Mouse (Mus musculus) hindbrain, embryonic 13.5 days (tissue): Measurements from ENCODE around the gene Rab30. TPM values are rescaled to one million over a fixed set of nuclear protein-coding genes. Genes with fewer than 3 reads are reported as not detected.

ENCODE experiments used
- ATAC-seq: fragments of 200-750 bp; cut with Nextera tagmentation; 2 replicates; pipeline ENCODE4 v1.8.0; 2017; ENCODE audit warnings: moderate TSS enrichment; ENCODE audit not compliant: low FRiP score
- H3K27ac ChIP-seq: fragments of 300-500 bp; sonication (generic); 2 replicates; pipeline ENCODE4 v1.5.1; 2015; ENCODE audit warnings: inconsistent platforms, mild to moderate bottlenecking, moderate library complexity
- H3K27me3 ChIP-seq: fragments of 300-500 bp; sonication (generic); 2 replicates; pipeline ENCODE4 v1.6.1; 2015; ENCODE audit warnings: mild to moderate bottlenecking, inconsistent platforms
- H3K36me3 ChIP-seq: fragments of 300-500 bp; sonication (generic); 2 replicates; pipeline ENCODE4 v1.6.1; 2015; ENCODE audit warnings: mild to moderate bottlenecking, inconsistent platforms
- H3K4me1 ChIP-seq: fragments of 300-500 bp; sonication (generic); replicated peaks from 2 replicates; pipeline ENCODE4 v1.6.1; 2015; ENCODE audit warnings: inconsistent platforms
- H3K4me2 ChIP-seq: fragments of 300-500 bp; sonication (generic); 2 replicates; pipeline ENCODE4 v1.6.1; 2015; ENCODE audit warnings: inconsistent platforms, mild to moderate bottlenecking, moderate library complexity
- H3K4me3 ChIP-seq: fragments of 300-500 bp; sonication (generic); 2 replicates; pipeline ENCODE4 v1.5.1; 2015; ENCODE audit warnings: mild to moderate bottlenecking, inconsistent platforms
- H3K9ac ChIP-seq: fragments of 300-500 bp; sonication (generic); 2 replicates; pipeline ENCODE4 v1.6.1; 2015; ENCODE audit warnings: mild to moderate bottlenecking, inconsistent platforms
- H3K9me3 ChIP-seq: fragments of 300-500 bp; sonication (generic); 2 replicates; pipeline ENCODE4 v1.6.1; 2016; ENCODE audit warnings: inconsistent platforms
- WGBS: fragments of 180-500 bp; shearing (Covaris S2); methylation state at CpG from one replicate; pipeline ENCODE4 v1.1.7; 2015; 5-methylcytosine and 5-hydroxymethylcytosine counted together
- polyA plus RNA-seq: library from polyadenylated mRNA; unstranded; fragments of >200 nt; fragmentation: Nextera tagmentation; extraction: Ambion mirVana; gene quantifications from 2 replicates; pipeline ENCODE4 v1.2.1, GENCODE M21; 2015

The Rab30 gene
- polyA plus RNA-seq, 1 experiment from 2014 or later = 22.3 TPM

GRCm38 (mm10) chr7:92779058-92779457 lies 37.7 kb downstream of the Rab30 start:
- 75% methylated on average over 2 of the region's 2 CpGs for WGBS
- Histone ChIP-seq H3K9ac (no peak overlapping the region), H3K9me3 (no peaks in the 10 kb centered on the region), H3K36me3 (no peaks in the 10 kb centered on the region), H3K27ac (no peak overlapping the region), H3K4me3 (no peak overlapping the region), H3K4me1 (peaks cover 35% of the 10 kb centered on the region), H3K4me2 (no peak overlapping the region), H3K27me3 (no peaks in the 10 kb centered on the region)
- no peak for ATAC-seq

GRCm38 (mm10) chr7:92781361-92781760 lies 40.0 kb downstream of the Rab30 start:
- Histone ChIP-seq H3K4me3 (no peak overlapping the region), H3K4me1 (peaks cover 25% of the 10 kb centered on the region), H3K27me3 (no peaks in the 10 kb centered on the region), H3K9ac (no peak overlapping the region), H3K36me3 (peaks cover 7% of the 10 kb centered on the region), H3K4me2 (no peak overlapping the region), H3K9me3 (peaks cover 2% of the 10 kb centered on the region; the same call in 1 of the 2 replicates), H3K27ac (no peak overlapping the region)
- 90% methylated on average over 1 of the region's 1 CpGs for WGBS
- ATAC-seq = no peak

GRCm38 (mm10) chr7:92781948-92782347 lies 40.5 kb downstream of the Rab30 start:
- H3K4me3 ChIP-seq = no peak overlapping the region
- no peaks in the 10 kb centered on the region for H3K27me3 ChIP-seq
- 90% methylated on average over 3 of the region's 3 CpGs for WGBS
- no peak for ATAC-seq
- peaks cover 2% of the 10 kb centered on the region; the same call in 1 of the 2 replicates for H3K9me3 ChIP-seq
- H3K27ac ChIP-seq = no peak overlapping the region
- H3K36me3 ChIP-seq = peaks cover 7% of the 10 kb centered on the region
- no peak overlapping the region for H3K4me2 ChIP-seq
- peaks cover 19% of the 10 kb centered on the region for H3K4me1 ChIP-seq
- no peak overlapping the region for H3K9ac ChIP-seq

GRCm38 (mm10) chr7:92782511-92782910 lies 41.1 kb downstream of the Rab30 start:
- Histone ChIP-seq H3K9me3 (peaks cover 2% of the 10 kb centered on the region; the same call in 1 of the 2 replicates), H3K9ac (no peak overlapping the region), H3K27me3 (no peaks in the 10 kb centered on the region), H3K4me2 (no peak overlapping the region), H3K4me1 (peaks cover 13% of the 10 kb centered on the region), H3K36me3 (peaks cover 7% of the 10 kb centered on the region), H3K4me3 (no peak overlapping the region), H3K27ac (no peak overlapping the region)
- WGBS = 70% methylated on average over 9 of the region's 9 CpGs
- no peak for ATAC-seq

GRCm38 (mm10) chr7:92783166-92783806 lies 41.9 kb downstream of the Rab30 start:
- 76% methylated on average over 12 of the region's 12 CpGs for WGBS
- ATAC-seq = no peak
- peaks cover 8% of the 10 kb centered on the region for H3K4me1 ChIP-seq

GRCm38 (mm10) chr7:92783914-92784313 lies 42.5 kb downstream of the Rab30 start:
- H3K4me3 ChIP-seq = no peak overlapping the region
- no peak overlapping the region for H3K27ac ChIP-seq
- no peak overlapping the region for H3K4me2 ChIP-seq
- H3K9me3 ChIP-seq = peaks cover 2% of the 10 kb centered on the region; the same call in 1 of the 2 replicates
- H3K36me3 ChIP-seq = peaks cover 7% of the 10 kb centered on the region
- H3K9ac ChIP-seq = no peak overlapping the region
- H3K4me1 ChIP-seq = peaks cover 8% of the 10 kb centered on the region
- no peaks in the 10 kb centered on the region for H3K27me3 ChIP-seq
- no peak for ATAC-seq
- WGBS = 80% methylated on average over 11 of the region's 11 CpGs

More at GRCm38 (mm10) chr7:92783166-92783806, 41.9 kb downstream of the Rab30 start:
- H3K9ac ChIP-seq = no peak overlapping the region
- peaks cover 7% of the 10 kb centered on the region for H3K36me3 ChIP-seq
- H3K27me3 ChIP-seq = no peaks in the 10 kb centered on the region
- no peak overlapping the region; the same call in 1 of the 2 replicates for H3K27ac ChIP-seq
- H3K4me3 ChIP-seq = no peak overlapping the region
- peaks cover 2% of the 10 kb centered on the region; the same call in 1 of the 2 replicates for H3K9me3 ChIP-seq
- H3K4me2 ChIP-seq = no peak overlapping the region

GRCm38 (mm10) chr7:92795749-92796148 lies 54.3 kb downstream of the Rab30 start:
- Histone ChIP-seq H3K4me1 (peaks cover 19% of the 10 kb centered on the region), H3K4me2 (no peak overlapping the region), H3K27me3 (no peaks in the 10 kb centered on the region), H3K36me3 (no peaks in the 10 kb centered on the region), H3K4me3 (no peak overlapping the region), H3K27ac (no peak overlapping the region), H3K9ac (no peak overlapping the region), H3K9me3 (no peaks in the 10 kb centered on the region)
- ATAC-seq = no peak
- 88% methylated on average over 5 of the region's 5 CpGs for WGBS

GRCm38 (mm10) chr7:92796813-92797212 lies 55.4 kb downstream of the Rab30 start:
- WGBS = 84% methylated on average over 8 of the region's 8 CpGs
- peaks cover 19% of the 10 kb centered on the region for H3K4me1 ChIP-seq
- no peak overlapping the region for H3K27ac ChIP-seq
- ATAC-seq = no peak
- H3K9ac ChIP-seq = no peak overlapping the region
- H3K4me3 ChIP-seq = no peak overlapping the region
- no peaks in the 10 kb centered on the region for H3K36me3 ChIP-seq
- H3K27me3 ChIP-seq = no peaks in the 10 kb centered on the region
- H3K9me3 ChIP-seq = no peaks in the 10 kb centered on the region
- H3K4me2 ChIP-seq = no peak overlapping the region

GRCm38 (mm10) chr7:92799665-92800595 lies 58.5 kb downstream of the Rab30 start:
- Histone ChIP-seq H3K4me1 (peaks cover 19% of the 10 kb centered on the region), H3K27ac (peak overlapping the region; percentile 31), H3K4me3 (no peak overlapping the region), H3K36me3 (no peaks in the 10 kb centered on the region), H3K9ac (peak overlapping the region; percentile 4; the same call in 1 of the 2 replicates), H3K9me3 (no peaks in the 10 kb centered on the region), H3K4me2 (no peak overlapping the region), H3K27me3 (no peaks in the 10 kb centered on the region)
- 47% methylated on average over 10 of the region's 10 CpGs for WGBS
- peak; percentile 69 for ATAC-seq

GRCm38 (mm10) chr7:92802158-92802557 lies 60.8 kb downstream of the Rab30 start:
- WGBS = 82% methylated on average over 4 of the region's 4 CpGs
- no peak overlapping the region for H3K27ac ChIP-seq
- ATAC-seq = no peak
- H3K4me3 ChIP-seq = no peak overlapping the region
- H3K4me2 ChIP-seq = no peak overlapping the region
- no peaks in the 10 kb centered on the region for H3K9me3 ChIP-seq
- H3K9ac ChIP-seq = no peak overlapping the region
- H3K4me1 ChIP-seq = peaks cover 28% of the 10 kb centered on the region
- no peaks in the 10 kb centered on the region for H3K27me3 ChIP-seq
- no peaks in the 10 kb centered on the region for H3K36me3 ChIP-seq

GRCm38 (mm10) chr7:92803191-92803590 lies 61.8 kb downstream of the Rab30 start:
- no peak overlapping the region for H3K9ac ChIP-seq
- H3K27me3 ChIP-seq = no peaks in the 10 kb centered on the region
- no peak overlapping the region for H3K27ac ChIP-seq
- no peak for ATAC-seq
- H3K4me2 ChIP-seq = no peak overlapping the region
- no peak overlapping the region for H3K4me3 ChIP-seq
- no peaks in the 10 kb centered on the region for H3K9me3 ChIP-seq
- H3K4me1 ChIP-seq = peaks cover 28% of the 10 kb centered on the region
- 61% methylated on average over 1 of the region's 1 CpGs for WGBS
- H3K36me3 ChIP-seq = no peaks in the 10 kb centered on the region

- H3K4me1 ChIP-seq = peaks cover 14% of the 10 kb centered on the region
- H3K36me3 ChIP-seq = no peaks in the 10 kb centered on the region
- 96% methylated on average over 9 of the region's 9 CpGs for WGBS
- H3K4me2 ChIP-seq = no peak overlapping the region
- H3K27me3 ChIP-seq = no peaks in the 10 kb centered on the region
- ATAC-seq = no peak
- H3K27ac ChIP-seq = no peak overlapping the region
- H3K9me3 ChIP-seq = no peaks in the 10 kb centered on the region
- H3K9ac ChIP-seq = no peak overlapping the region
- H3K4me3 ChIP-seq = no peak overlapping the region
Measured at GRCm38 (mm10) chr7:92804919-92805668, 63.7 kb downstream of the Rab30 start.
